Mouse (Mus musculus) testis, adult 2 months (tissue): ENCODE data around the gene Trank1. TPM values are rescaled to one million over a fixed set of nuclear protein-coding genes. Genes with fewer than 3 reads are reported as not detected.

Experiments used
- H3K27ac ChIP-seq: fragments of 200-500 bp; 2 replicates; pipeline ENCODE4 v1.5.1; 2012; ENCODE audit warnings: low read depth, low read length; ENCODE audit not compliant: control insufficient read depth, insufficient read depth
- H3K27me3 ChIP-seq: fragments of 200-500 bp; 2 replicates; pipeline ENCODE4 v1.6.1; 2012; ENCODE audit warnings: mild to moderate bottlenecking, low read length, moderate library complexity; ENCODE audit not compliant: control insufficient read depth, insufficient read depth
- H3K36me3 ChIP-seq: fragments of 200-500 bp; 2 replicates; pipeline ENCODE4 v1.6.1; 2012; ENCODE audit warnings: mild to moderate bottlenecking, low read length; ENCODE audit not compliant: control insufficient read depth, insufficient read depth
- H3K4me1 ChIP-seq: fragments of 200-500 bp; 2 replicates; pipeline ENCODE4 v1.6.1; 2012; ENCODE audit warnings: low read length; ENCODE audit not compliant: control insufficient read depth, insufficient read depth
- H3K4me3 ChIP-seq: fragments of 200-500 bp; 2 replicates; pipeline ENCODE4 v1.5.1; 2012; ENCODE audit warnings: low read depth, mild to moderate bottlenecking, low read length, moderate library complexity, mixed read lengths; ENCODE audit not compliant: control insufficient read depth
- CTCF ChIP-seq: fragments of 200-500 bp; IDR thresholded peaks from 2 replicates; pipeline ENCODE4 v1.5.1; 2012; ENCODE audit warnings: low read depth, mild to moderate bottlenecking, inconsistent platforms, low read length, moderate library complexity; ENCODE audit not compliant: control insufficient read depth, insufficient read depth, insufficient replicate concordance
- POLR2A ChIP-seq: fragments of 200-500 bp; IDR thresholded peaks from 2 replicates; pipeline ENCODE4 v1.6.1; 2012; ENCODE audit warnings: low read depth, mild to moderate bottlenecking, inconsistent platforms, low read length, moderate library complexity; ENCODE audit not compliant: control insufficient read depth
- polyA plus RNA-seq: library from polyadenylated mRNA; depleted of rRNA; stranded (reverse); fragments of >200 nt; gene quantifications from 2 replicates; pipeline ENCODE4 v1.2.3, GENCODE M21; 2012

The Trank1 gene
- polyA plus RNA-seq, 1 experiment: 25.0 TPM

- Histone ChIP-seq H3K27me3 (no peaks in the 10 kb centered on the region), H3K4me3 (no peak overlapping the region), H3K4me1 (no peaks in the 10 kb centered on the region), H3K27ac (no peak overlapping the region), H3K36me3 (no peaks in the 10 kb centered on the region)
- TF ChIP-seq POLR2A (no peak), CTCF (no peak)
These were observed 78.5 kb downstream of the Trank1 start for GRCm38 (mm10) chr9:111390016-111390415.

GRCm38 (mm10) chr9:111391036-111391435 is 79.5 kb downstream of the Trank1 start:
- TF ChIP-seq CTCF (no peak), POLR2A (no peak)
- Histone ChIP-seq H3K4me3 (no peak overlapping the region), H3K36me3 (no peaks in the 10 kb centered on the region), H3K4me1 (no peaks in the 10 kb centered on the region), H3K27me3 (no peaks in the 10 kb centered on the region), H3K27ac (no peak overlapping the region)

- Histone ChIP-seq H3K27me3 (no peaks in the 10 kb centered on the region), H3K4me1 (no peaks in the 10 kb centered on the region), H3K27ac (no peak overlapping the region), H3K4me3 (no peak overlapping the region), H3K36me3 (no peaks in the 10 kb centered on the region)
- TF ChIP-seq POLR2A (no peak), CTCF (no peak)
These were observed 80.4 kb downstream of the Trank1 start for GRCm38 (mm10) chr9:111391926-111392442.

- Histone ChIP-seq H3K4me1 (no peaks in the 10 kb centered on the region), H3K36me3 (no peaks in the 10 kb centered on the region), H3K4me3 (no peak overlapping the region), H3K27ac (no peak overlapping the region), H3K27me3 (no peaks in the 10 kb centered on the region)
- no peak for TF ChIP-seq CTCF
- no peak for TF ChIP-seq POLR2A
These were observed 83.7 kb downstream of the Trank1 start for GRCm38 (mm10) chr9:111395265-111395664.

- Histone ChIP-seq H3K4me3 (no peak overlapping the region), H3K4me1 (no peaks in the 10 kb centered on the region), H3K27me3 (no peaks in the 10 kb centered on the region), H3K36me3 (no peaks in the 10 kb centered on the region), H3K27ac (no peak overlapping the region)
- no peak for TF ChIP-seq POLR2A
- TF ChIP-seq CTCF: no peak
These were observed 86.5 kb downstream of the Trank1 start for GRCm38 (mm10) chr9:111398059-111398458.

GRCm38 (mm10) chr9:111400089-111400488 is 88.5 kb downstream of the Trank1 start:
- no peak for TF ChIP-seq POLR2A
- TF ChIP-seq CTCF: no peak
- no peaks in the 10 kb centered on the region for H3K36me3 ChIP-seq
- no peaks in the 10 kb centered on the region for H3K4me1 ChIP-seq
- no peaks in the 10 kb centered on the region for H3K27me3 ChIP-seq
- H3K4me3 ChIP-seq: no peak overlapping the region
- H3K27ac ChIP-seq: no peak overlapping the region

- no peaks in the 10 kb centered on the region for H3K36me3 ChIP-seq
- TF ChIP-seq CTCF: no peak
- no peak for TF ChIP-seq POLR2A
These were observed 91.6 kb downstream of the Trank1 start for GRCm38 (mm10) chr9:111403159-111403558.

More at GRCm38 (mm10) chr9:111403159-111403558, 91.6 kb downstream of the Trank1 start:
- Histone ChIP-seq H3K27me3 (no peaks in the 10 kb centered on the region), H3K4me3 (no peak overlapping the region), H3K27ac (no peak overlapping the region), H3K4me1 (no peaks in the 10 kb centered on the region)
